Mouse (Mus musculus) mature B cell (primary cell): ENCODE data around the gene Synj2.

Experiments
- in situ Hi-C: fragments of 300-500 bp; cut with MboI; formaldehyde crosslinking; loops from 2 replicates; pipeline ENCODE4 v1.14.3; 2019

Gene Synj2

GRCm38 (mm10) chr17:5941230-5942043 lies at the start of gene Synj2:
Gene Synj2 (plus strand): TSS chr17:5941280.
- in situ Hi-C loops: no loop called here

- in situ Hi-C loops: loop anchor here (10.0 kb wide), 1 partner anchor 97 kb away; no protein-coding TSS in a partner anchor
Observed at GRCm38 (mm10) chr17:5891933-5892683, 49.0 kb upstream of the Synj2 start.

- in situ Hi-C loops: loop anchor here (10.0 kb wide), 1 partner anchor 98 kb away; no protein-coding TSS in a partner anchor
Observed at GRCm38 (mm10) chr17:5893092-5893491, 48.0 kb upstream of the Synj2 start.

GRCm38 (mm10) chr17:5893574-5894148 lies 47.4 kb upstream of the Synj2 start:
- in situ Hi-C loops: loop anchor here (10.0 kb wide), 1 partner anchor 99 kb away; no protein-coding TSS in a partner anchor

GRCm38 (mm10) chr17:5896066-5896465 lies 45.0 kb upstream of the Synj2 start:
- in situ Hi-C loops: loop anchor here (10.0 kb wide), 1 partner anchor 101 kb away; no protein-coding TSS in a partner anchor

GRCm38 (mm10) chr17:5896607-5897006 lies 44.5 kb upstream of the Synj2 start:
- in situ Hi-C loops: loop anchor here (10.0 kb wide), 1 partner anchor 102 kb away; no protein-coding TSS in a partner anchor

- in situ Hi-C loops: loop anchor here (10.0 kb wide), 1 partner anchor 103 kb away; no protein-coding TSS in a partner anchor
Observed at GRCm38 (mm10) chr17:5897326-5898200, 43.5 kb upstream of the Synj2 start.

GRCm38 (mm10) chr17:5899251-5899650 lies 41.8 kb upstream of the Synj2 start:
- in situ Hi-C loops: loop anchor here (10.0 kb wide), 1 partner anchor 104 kb away; no protein-coding TSS in a partner anchor

- in situ Hi-C loops: no loop called here
Observed at GRCm38 (mm10) chr17:5901381-5901780, 39.7 kb upstream of the Synj2 start.

GRCm38 (mm10) chr17:5903630-5904301 lies 37.3 kb upstream of the Synj2 start:
- in situ Hi-C loops: no loop called here

- in situ Hi-C loops: no loop called here
Observed at GRCm38 (mm10) chr17:5909681-5910080, 31.4 kb upstream of the Synj2 start.

- in situ Hi-C loops: no loop called here
Observed at GRCm38 (mm10) chr17:5911591-5911990, 29.5 kb upstream of the Synj2 start.

GRCm38 (mm10) chr17:5912797-5913196 lies 28.3 kb upstream of the Synj2 start:
- in situ Hi-C loops: no loop called here

GRCm38 (mm10) chr17:5914217-5914616 lies 26.9 kb upstream of the Synj2 start:
- in situ Hi-C loops: no loop called here

- in situ Hi-C loops: no loop called here
Observed at GRCm38 (mm10) chr17:5921954-5922353, 19.1 kb upstream of the Synj2 start.

- in situ Hi-C loops: no loop called here
Observed at GRCm38 (mm10) chr17:5923281-5923680, 17.8 kb upstream of the Synj2 start.

GRCm38 (mm10) chr17:5924238-5924637 lies 16.8 kb upstream of the Synj2 start:
- in situ Hi-C loops: no loop called here

- in situ Hi-C loops: no loop called here
Observed at GRCm38 (mm10) chr17:5926710-5927109, 14.4 kb upstream of the Synj2 start.

- in situ Hi-C loops: no loop called here
Observed at GRCm38 (mm10) chr17:5929031-5929430, 12.0 kb upstream of the Synj2 start.

GRCm38 (mm10) chr17:5932161-5932560 lies 8.9 kb upstream of the Synj2 start:
- in situ Hi-C loops: no loop called here
